Mouse (Mus musculus): ENCODE measurements around the gene Duxf3. TPM values are rescaled to one million over a fixed set of nuclear protein-coding genes. Genes with fewer than 3 reads are reported as not detected.

Gene Duxf3
- polyA plus RNA-seq, 1 experiment = not detected

GRCm38 (mm10) chr10:58220726-58221125, 11.7 kb downstream of the Duxf3 start:
- no peak overlapping the region for H3K27ac ChIP-seq (ENCODE audit: insufficient read depth, low read depth, low read length)
- H3K4me1 ChIP-seq (ENCODE audit: control insufficient read depth, insufficient read depth, low read length) = no peaks in the 10 kb centered on the region
- no peak overlapping the region for H3K4me3 ChIP-seq (ENCODE audit: insufficient read depth, low read depth, low read length)
- TF ChIP-seq CTCF (IDR thresholded peaks at IDR 0.05; ENCODE audit: insufficient read depth, low read depth, low read length) = no peak
- no peak for TF ChIP-seq POLR2A (IDR thresholded peaks at IDR 0.05; ENCODE audit: insufficient read depth, low read depth, low read length)
- 83% methylated on average over 6 of the region's 6 CpGs for WGBS

GRCm38 (mm10) chr10:58217366-58217765, 15.1 kb downstream of the Duxf3 start:
- 87% methylated on average over 3 of the region's 3 CpGs for WGBS

DNA sequence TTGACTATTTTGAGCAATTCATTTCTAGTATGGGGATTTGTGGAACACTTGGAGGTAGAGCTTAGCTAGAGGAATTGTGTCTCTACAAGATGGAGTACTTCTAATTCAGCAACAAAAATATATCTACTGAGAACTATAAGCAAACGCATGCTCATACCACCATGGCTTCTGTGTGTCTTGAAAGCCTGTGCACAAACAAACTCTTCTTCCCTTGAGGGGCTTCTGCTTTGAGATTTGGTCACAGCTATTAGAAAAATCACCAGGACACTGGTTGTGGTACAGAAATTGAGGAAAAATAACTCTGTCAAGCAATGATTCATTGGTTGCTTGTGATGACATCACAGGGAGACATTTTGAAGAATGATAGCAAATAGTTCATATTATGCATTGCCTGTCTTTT, 17.1 kb downstream of the Duxf3 start:
- H3K27ac ChIP-seq (ENCODE audit: insufficient read depth, low read depth, low read length) = no peak overlapping the region
- 90% methylated on average over 1 of the region's 1 CpGs for WGBS
- no peak overlapping the region for H3K4me3 ChIP-seq (ENCODE audit: insufficient read depth, low read depth, low read length)
- H3K4me1 ChIP-seq (ENCODE audit: control insufficient read depth, insufficient read depth, low read length) = no peaks in the 10 kb centered on the region
- TF ChIP-seq POLR2A (IDR thresholded peaks at IDR 0.05; ENCODE audit: insufficient read depth, low read depth, low read length) (no peak), CTCF (IDR thresholded peaks at IDR 0.05; ENCODE audit: insufficient read depth, low read depth, low read length) (no peak)

More at GRCm38 (mm10) chr10:58217366-58217765, 15.1 kb downstream of the Duxf3 start:
- no peak for TF ChIP-seq CTCF (IDR thresholded peaks at IDR 0.05; ENCODE audit: insufficient read depth, low read depth, low read length)
- TF ChIP-seq POLR2A (IDR thresholded peaks at IDR 0.05; ENCODE audit: insufficient read depth, low read depth, low read length) = no peak
- Histone ChIP-seq H3K4me3 (ENCODE audit: insufficient read depth, low read depth, low read length) (no peak overlapping the region), H3K4me1 (ENCODE audit: control insufficient read depth, insufficient read depth, low read length) (no peaks in the 10 kb centered on the region), H3K27ac (ENCODE audit: insufficient read depth, low read depth, low read length) (no peak overlapping the region)

DNA sequence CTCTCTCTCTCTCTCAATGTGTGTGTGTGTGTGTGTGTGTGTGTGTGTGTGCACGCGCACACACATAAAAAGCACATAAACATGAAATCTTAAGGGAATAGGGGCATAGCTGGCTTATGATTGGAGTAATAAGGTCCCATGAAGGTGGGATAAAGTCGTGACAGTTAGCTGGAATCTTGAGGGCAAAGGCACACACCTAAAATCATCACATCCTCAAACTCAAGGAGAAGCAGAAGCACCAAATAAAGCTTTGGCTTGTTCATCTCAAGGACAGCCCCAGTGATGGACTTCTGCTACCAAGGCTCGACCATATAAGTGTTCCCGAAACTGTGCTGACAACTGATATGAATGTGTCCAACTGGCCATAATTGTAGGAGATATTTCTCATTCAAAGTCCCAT, 17.5 kb downstream of the Duxf3 start:
- no peaks in the 10 kb centered on the region for H3K4me1 ChIP-seq (ENCODE audit: control insufficient read depth, insufficient read depth, low read length)
- H3K4me3 ChIP-seq (ENCODE audit: insufficient read depth, low read depth, low read length) = no peak overlapping the region
- WGBS = 78% methylated on average over 5 of the region's 5 CpGs
- H3K27ac ChIP-seq (ENCODE audit: insufficient read depth, low read depth, low read length) = no peak overlapping the region
- TF ChIP-seq POLR2A (IDR thresholded peaks at IDR 0.05; ENCODE audit: insufficient read depth, low read depth, low read length) (no peak), CTCF (IDR thresholded peaks at IDR 0.05; ENCODE audit: insufficient read depth, low read depth, low read length) (no peak)

GRCm38 (mm10) chr10:58214497-58214896, 18.0 kb downstream of the Duxf3 start:
- Histone ChIP-seq H3K4me3 (ENCODE audit: insufficient read depth, low read depth, low read length) (no peak overlapping the region), H3K4me1 (ENCODE audit: control insufficient read depth, insufficient read depth, low read length) (no peaks in the 10 kb centered on the region)
- TF ChIP-seq CTCF (IDR thresholded peaks at IDR 0.05; ENCODE audit: insufficient read depth, low read depth, low read length) = no peak
- TF ChIP-seq POLR2A (IDR thresholded peaks at IDR 0.05; ENCODE audit: insufficient read depth, low read depth, low read length) = no peak

GRCm38 (mm10) chr10:58212230-58212629, 20.2 kb downstream of the Duxf3 start:
- Histone ChIP-seq H3K27ac (ENCODE audit: insufficient read depth, low read depth, low read length) (no peak overlapping the region), H3K4me3 (ENCODE audit: insufficient read depth, low read depth, low read length) (no peak overlapping the region), H3K4me1 (ENCODE audit: control insufficient read depth, insufficient read depth, low read length) (no peaks in the 10 kb centered on the region)
- no peak for TF ChIP-seq CTCF (IDR thresholded peaks at IDR 0.05; ENCODE audit: insufficient read depth, low read depth, low read length)
- no peak for TF ChIP-seq POLR2A (IDR thresholded peaks at IDR 0.05; ENCODE audit: insufficient read depth, low read depth, low read length)
- WGBS = 78% methylated on average over 7 of the region's 7 CpGs

More at GRCm38 (mm10) chr10:58214497-58214896, 18.0 kb downstream of the Duxf3 start:
- H3K27ac ChIP-seq (ENCODE audit: insufficient read depth, low read depth, low read length) = no peak overlapping the region

DNA sequence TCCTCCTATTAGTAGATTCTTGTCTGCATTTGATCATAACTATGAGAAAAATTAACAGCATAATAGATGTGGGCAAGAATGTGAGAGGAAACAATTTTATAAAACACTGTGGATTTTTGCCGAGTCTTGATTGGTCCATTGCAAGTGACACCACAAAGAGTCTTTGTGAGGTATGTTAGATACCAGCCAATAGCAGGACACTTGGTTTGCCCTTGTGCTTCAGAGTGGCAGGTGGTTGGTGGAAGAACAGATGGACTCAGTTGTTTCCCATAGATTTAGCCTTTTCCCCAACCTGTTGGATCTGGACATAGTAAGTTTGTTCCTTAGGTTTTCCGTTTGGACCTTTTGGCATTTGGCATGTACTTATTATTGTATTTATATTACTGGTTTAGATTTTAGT, 21.3 kb downstream of the Duxf3 start:
- Histone ChIP-seq H3K4me1 (ENCODE audit: control insufficient read depth, insufficient read depth, low read length) (no peaks in the 10 kb centered on the region), H3K27ac (ENCODE audit: insufficient read depth, low read depth, low read length) (no peak overlapping the region), H3K4me3 (ENCODE audit: insufficient read depth, low read depth, low read length) (no peak overlapping the region)
- WGBS = 96% methylated on average over 2 of the region's 2 CpGs
- no peak for TF ChIP-seq CTCF (IDR thresholded peaks at IDR 0.05; ENCODE audit: insufficient read depth, low read depth, low read length)
- no peak for TF ChIP-seq POLR2A (IDR thresholded peaks at IDR 0.05; ENCODE audit: insufficient read depth, low read depth, low read length)

DNA sequence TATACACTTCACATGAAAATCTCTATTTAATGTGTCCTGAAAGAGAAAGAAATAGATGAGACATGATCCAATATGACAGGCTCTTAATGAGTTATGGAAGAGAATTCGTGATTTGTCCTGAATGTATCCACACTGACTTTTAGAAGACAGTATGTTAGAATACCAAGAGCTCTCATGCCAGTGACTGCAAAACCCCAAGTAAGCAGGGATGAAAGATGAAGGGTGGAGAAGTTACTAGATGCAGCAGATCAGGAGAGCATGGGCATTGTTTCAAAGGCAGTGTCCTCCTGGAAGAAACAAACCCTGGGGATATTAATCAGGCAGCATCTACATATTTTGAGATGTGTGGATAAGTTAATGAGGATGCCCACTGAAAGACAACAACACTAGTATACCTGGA, 22.0 kb downstream of the Duxf3 start:
- Histone ChIP-seq H3K4me1 (ENCODE audit: control insufficient read depth, insufficient read depth, low read length) (no peaks in the 10 kb centered on the region), H3K4me3 (ENCODE audit: insufficient read depth, low read depth, low read length) (no peak overlapping the region), H3K27ac (ENCODE audit: insufficient read depth, low read depth, low read length) (no peak overlapping the region)
- TF ChIP-seq POLR2A (IDR thresholded peaks at IDR 0.05; ENCODE audit: insufficient read depth, low read depth, low read length) (no peak), CTCF (IDR thresholded peaks at IDR 0.05; ENCODE audit: insufficient read depth, low read depth, low read length) (no peak)
- 60% methylated on average over 1 of the region's 1 CpGs for WGBS

- H3K27ac ChIP-seq (ENCODE audit: insufficient read depth, low read depth, low read length) = no peak overlapping the region
- no peak overlapping the region for H3K4me3 ChIP-seq (ENCODE audit: insufficient read depth, low read depth, low read length)
- TF ChIP-seq CTCF (IDR thresholded peaks at IDR 0.05; ENCODE audit: insufficient read depth, low read depth, low read length) (no peak), POLR2A (IDR thresholded peaks at IDR 0.05; ENCODE audit: insufficient read depth, low read depth, low read length) (no peak)
- 65% methylated on average over 2 of the region's 2 CpGs for WGBS
- no peaks in the 10 kb centered on the region for H3K4me1 ChIP-seq (ENCODE audit: control insufficient read depth, insufficient read depth, low read length)
Observed at GRCm38 (mm10) chr10:58209710-58210467, 22.6 kb downstream of the Duxf3 start.
